In the genomic region with DNA sequence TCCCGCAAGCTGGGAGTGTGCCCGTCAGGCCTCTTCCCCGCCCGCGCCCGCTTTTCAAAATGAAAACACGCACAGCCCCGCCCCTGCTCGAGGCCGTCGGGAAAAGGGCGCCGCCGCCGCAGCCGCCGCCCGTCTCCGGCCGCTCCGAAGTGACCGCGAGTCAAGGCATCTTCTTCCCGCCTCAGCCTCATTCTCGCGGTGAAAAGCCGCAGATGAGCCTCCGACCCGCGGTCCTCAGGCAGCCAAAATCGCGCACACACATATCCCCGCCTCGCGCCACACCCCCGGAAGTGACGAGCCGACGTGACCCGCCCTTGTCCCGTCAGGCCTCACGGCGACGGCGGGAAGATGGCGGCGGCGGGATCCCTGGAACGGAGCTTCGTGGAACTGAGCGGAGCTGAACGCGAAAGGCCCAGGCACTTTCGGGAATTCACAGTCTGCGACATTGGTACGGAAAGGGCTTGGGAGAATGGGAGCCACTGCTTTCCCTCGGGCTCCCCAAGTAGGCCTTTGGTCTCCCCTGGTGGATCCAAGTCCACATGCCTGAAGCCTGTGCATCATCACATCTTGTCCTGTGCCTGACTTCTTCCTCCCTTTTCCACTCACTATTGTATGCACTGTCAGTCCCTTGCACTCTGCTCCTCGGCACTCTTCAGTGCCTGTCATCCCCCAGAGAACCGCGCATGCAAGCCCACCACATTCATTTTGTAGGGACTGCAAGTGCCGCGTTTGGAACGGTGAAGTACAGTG, we compare ENCODE assay signal across 8 mouse cellular contexts. TPM values are rescaled to one million over a fixed set of nuclear protein-coding genes. Genes with fewer than 3 reads are reported as not detected.
DNase-seq lines count a peak whose midpoint lies in the region; ATAC-seq lines count a peak whose summit lies in the region.

No protein-coding gene starts in this region.

- no peaks in the 10 kb centered on the region for H3K9me3 ChIP-seq in lung, embryonic 16.5 days (ENCODE audit: control insufficient read depth, low read length)

- no peaks in the 10 kb centered on the region for H3K27me3 ChIP-seq in lung, embryonic 16.5 days (ENCODE audit: control insufficient read depth, insufficient read depth, low read depth, low read length)

- H3K9ac ChIP-seq in lung, embryonic 16.5 days (ENCODE audit: low read length), result peak overlapping the region; percentile 84

- WGBS in lung, embryonic 16.5 days, result under 1% methylated on average over 63 of the region's 63 CpGs

- H3K27ac ChIP-seq in lung, embryonic 16.5 days (ENCODE audit: low read length), result peak overlapping the region; percentile 96

- peak overlapping the region; percentile 71 for H3K4me3 ChIP-seq in lung, embryonic 16.5 days (ENCODE audit: low read length)

- DNase-seq in MEL-GATA-1-ER (ENCODE audit: extremely low read depth, low read depth), result peak; percentile 77
- DNase-seq in cerebellum, adult 8-10 months, result peak; percentile 88
- peak; percentile 91 for DNase-seq in forelimb bud, embryonic 11.5 days (ENCODE audit: low read depth, low spot score)
- DNase-seq in layer of hippocampus, adult 9-10 months (ENCODE audit: low spot score), result peak; percentile 64
- DNase-seq in ovary, postnatal 10 days (ENCODE audit: low spot score), result peak; percentile 84
- DNase-seq in thymus, postnatal 10 days (ENCODE audit: low spot score in 2 of 2), result peak; percentile 85 to 92

- peak; percentile 85 to 98 for ATAC-seq in hematopoietic stem cell, adult 5-6 weeks (replicated peaks in 1 of 2; ENCODE audit: insufficient read depth in 1 of 2, low FRiP score in 2 of 2, low TSS enrichment in 1 of 2, low read depth in 1 of 2, poor library complexity in 2 of 2, severe bottlenecking in 2 of 2)
- ATAC-seq in lung, embryonic 16.5 days (ENCODE audit: low read depth), result peak; percentile 99

- H3K4me1 ChIP-seq in lung, embryonic 16.5 days (replicated peaks; ENCODE audit: control insufficient read depth, insufficient read depth, low read length), result peaks cover 11% of the 10 kb centered on the region

- H3K4me2 ChIP-seq in lung, embryonic 16.5 days (ENCODE audit: low read depth, low read length), result peak overlapping the region; percentile 79

- peaks cover 3% of the 10 kb centered on the region; the same call in 1 of the 2 replicates for H3K36me3 ChIP-seq in lung, embryonic 16.5 days (ENCODE audit: control insufficient read depth, insufficient read depth, low read length)

RNA-seq across cellular contexts. Expression of a gene that starts 2.2 kb away (rescaled TPM):
- 49.7 and 56.0 TPM in 2 replicates for total RNA-seq in hematopoietic stem cell, adult 5-6 weeks (2017)
- 43.7 and 48.9 TPM in 2 replicates for polyA plus RNA-seq in lung, embryonic 16.5 days (2015; fragmentation: Nextera tagmentation; extraction: Ambion mirVana)

Comparison
In these comparisons a context has a peak if more than half of its experiments do, and no peak if none do; other contexts are left out.
1. Peak in every context shown above with its lines: DNase-seq, ATAC-seq, H3K4me3 ChIP-seq and H3K27ac ChIP-seq.